Mouse (Mus musculus) layer of hippocampus, adult 18-20 months (tissue): Measurements from ENCODE around the gene Kif3a. TPM values are rescaled to one million over a fixed set of nuclear protein-coding genes. Genes with fewer than 3 reads are reported as not detected.

Source experiments
- DNase-seq, 2 experiments: peaks; one replicate each; pipeline ENCODE4 v3.0.0; 2022; ENCODE audit warnings: low spot score in 2 of 2
- total RNA-seq, 2 experiments: library from RNA; stranded (reverse); gene quantifications; 2 replicates each; pipeline ENCODE4 v1.2.3; 2021

The Kif3a gene
- total RNA-seq, 2 experiments from 2014 or later = 121 to 127 TPM

DNA sequence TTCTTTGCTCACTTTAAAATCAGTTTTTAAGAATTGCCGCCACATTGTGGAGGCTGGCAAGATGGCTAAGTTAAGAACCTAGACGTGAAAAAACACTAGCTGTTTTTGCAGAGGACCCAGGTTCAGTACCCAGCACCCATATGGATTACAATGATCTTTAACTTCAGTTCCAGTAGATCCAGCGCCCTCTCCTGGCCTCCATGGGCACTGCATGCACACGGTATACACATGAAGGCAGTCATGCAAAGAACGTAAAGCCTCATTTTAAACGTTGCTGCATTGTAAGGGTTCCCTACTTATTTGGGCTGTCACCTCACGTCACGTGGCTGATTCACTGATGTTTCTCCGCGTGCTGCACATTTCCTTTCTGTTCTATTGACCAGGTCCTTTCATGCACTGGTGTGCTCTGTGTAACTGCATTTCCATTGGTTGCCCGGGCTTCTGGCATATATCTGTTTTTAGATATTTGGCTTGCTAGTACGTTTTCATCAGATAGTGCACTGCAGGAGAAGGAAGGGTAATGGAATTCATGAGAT, 75.6 kb downstream of the Kif3a start:
- DNase-seq = no peak

DNA sequence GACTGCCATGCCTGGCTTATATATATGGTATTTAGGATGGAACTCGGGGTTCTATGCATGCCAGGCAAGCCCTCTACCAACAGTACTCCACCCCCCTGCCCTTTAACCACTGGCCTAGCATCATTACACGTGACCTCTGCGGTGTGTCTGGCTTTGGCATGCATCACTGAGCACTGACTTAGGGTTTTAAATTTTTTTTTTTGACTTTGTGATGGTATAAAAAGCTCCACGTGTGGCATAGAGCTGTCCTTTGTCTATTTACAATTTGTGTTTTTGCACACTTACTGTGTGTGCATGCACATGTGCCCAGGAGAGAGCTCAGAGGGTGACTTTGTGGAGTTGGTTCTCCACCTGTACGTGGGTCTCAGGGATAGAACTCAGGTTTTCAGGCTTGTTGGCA, 76.8 kb downstream of the Kif3a start:
- DNase-seq = no peak

DNA sequence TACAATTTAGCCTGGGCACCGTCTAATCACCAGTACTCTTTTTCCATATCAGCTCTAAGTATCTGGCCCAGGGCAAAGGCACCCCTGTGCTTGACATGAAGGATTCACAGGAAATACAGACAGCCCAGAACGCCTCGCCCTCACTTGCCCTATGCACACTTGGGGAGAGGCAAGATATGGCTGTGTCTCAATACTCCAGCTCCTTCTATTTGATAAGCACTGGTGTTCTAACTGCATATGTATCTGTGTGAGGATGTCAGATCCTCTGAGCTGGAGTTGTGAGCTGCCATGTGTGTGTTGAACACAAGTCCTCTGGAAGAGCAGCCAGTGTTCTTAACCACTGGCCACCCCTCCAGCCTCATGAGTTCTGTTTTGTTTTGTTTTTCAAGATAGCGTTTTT, 84.3 kb downstream of the Kif3a start:
- DNase-seq = no peak

Other genes with a start within 250 kb of the Kif3a start
- 10 to 100 TPM; 11.0 to 11.8 TPM for gene Zcchc10, start 242.7 kb upstream of the Kif3a start, total RNA-seq
- 100 to 1,000 TPM; 236 to 237 TPM for gene Aff4, start 216.5 kb upstream of the Kif3a start, total RNA-seq
- gene Leap2, start 144.2 kb upstream of the Kif3a start, total RNA-seq = not detected
- gene Uqcrq, start 136.5 kb upstream of the Kif3a start, total RNA-seq = 100 to 1,000 TPM; 406 TPM
- gene Gdf9, start 136.4 kb upstream of the Kif3a start, total RNA-seq = under 1 TPM; 0.56 to 0.74 TPM
- under 1 TPM; 0.13 to 0.27 TPM for gene Gm10447, start 110.3 kb upstream of the Kif3a start, total RNA-seq
- 1 to 10 TPM; 5.7 TPM for gene Shroom1, start 110.2 kb upstream of the Kif3a start, total RNA-seq
- gene Gm9837, start 96.9 kb upstream of the Kif3a start, total RNA-seq = under 1 TPM in 1 of 2 experiments, not detected in 1; 0.62 TPM
- 1 to 10 TPM; 2.3 to 2.5 TPM for gene Gm9945, start 87.2 kb upstream of the Kif3a start, total RNA-seq
- gene Sowaha, start 87.1 kb upstream of the Kif3a start, total RNA-seq = 100 to 1,000 TPM; 144 to 146 TPM
- 100 to 1,000 TPM; 262 to 269 TPM for gene Sept8, start 48.1 kb upstream of the Kif3a start, total RNA-seq
- gene Il4, start 51.3 kb downstream of the Kif3a start, total RNA-seq = not detected
- not detected for gene Il13, start 67.3 kb downstream of the Kif3a start, total RNA-seq
- gene Rad50, start 139.9 kb downstream of the Kif3a start, total RNA-seq = 10 to 100 TPM; 13.2 to 13.9 TPM
- not detected for gene Il5, start 153.4 kb downstream of the Kif3a start, total RNA-seq
- gene Irf1, start 202.6 kb downstream of the Kif3a start, total RNA-seq = 10 to 100 TPM in 1 of 2 experiments, 1 to 10 TPM in 1; 9.4 to 11.6 TPM
- 1 to 10 TPM in 1 of 2 experiments, under 1 TPM in 1; 0.99 to 1.9 TPM for gene Gm17334, start 205.8 kb downstream of the Kif3a start, total RNA-seq